Comparison of ENCODE assay signal across 1 mouse cellular context in the genomic region with DNA sequence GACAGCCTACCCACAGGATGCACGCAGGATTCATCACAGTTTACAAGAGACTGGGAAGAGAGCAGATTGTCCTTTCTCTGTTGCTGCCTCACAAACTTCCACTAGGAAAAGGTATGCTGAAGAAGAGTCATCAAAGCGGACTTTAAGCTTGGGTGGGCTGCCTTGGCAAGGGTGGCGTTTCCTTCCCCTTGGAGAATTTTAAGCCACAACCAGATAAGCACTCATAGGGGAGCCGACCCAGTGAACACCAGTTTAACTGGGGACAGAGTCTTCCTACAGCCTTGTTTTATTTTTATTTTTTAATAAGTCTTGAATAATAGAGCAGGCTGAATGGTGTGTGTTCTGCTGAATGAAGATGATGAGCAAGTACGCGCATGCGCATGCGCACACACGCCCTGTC.
TF ChIP-seq lines count a peak whose summit lies in the region.

No protein-coding gene starts in this region.

TF ChIP-seq in MEL, 35 proteins besides CTCF, POLR2A, EP300 and RAD21 (continued from another document):
- TF ChIP-seq MAZ (IDR thresholded peaks at IDR 0.05; ENCODE audit: low read depth, low read length) (no peak), ELF1 (IDR thresholded peaks at IDR 0.05; ENCODE audit: low read depth, low read length) (no peak), SMC3 (IDR thresholded peaks at IDR 0.05; ENCODE audit: low read depth, low read length) (no peak), MXI1 (IDR thresholded peaks at IDR 0.05; ENCODE audit: low read depth, low read length) (no peak), TAL1 (IDR thresholded peaks at IDR 0.05; ENCODE audit: low read length) (no peak), ZMIZ1 (IDR thresholded peaks at IDR 0.05; ENCODE audit: low read depth, low read length) (no peak), MAFK (IDR thresholded peaks at IDR 0.05; ENCODE audit: borderline replicate concordance, low read depth, low read length) (no peak), HCFC1 (IDR thresholded peaks at IDR 0.05; ENCODE audit: low read depth, low read length) (peak; percentile 37; the same call in 1 of the 2 replicates), GABPA (IDR thresholded peaks at IDR 0.05; ENCODE audit: low read depth, low read length) (no peak), MAX (IDR thresholded peaks at IDR 0.05; ENCODE audit: low read length) (no peak), NRF1 (IDR thresholded peaks at IDR 0.05; ENCODE audit: insufficient read depth, low read depth, low read length, poor library complexity, severe bottlenecking) (no peak), CHD1 (IDR thresholded peaks at IDR 0.05; ENCODE audit: low read depth, low read length) (peak; percentile 50; the same call in 1 of the 2 replicates), MEF2A (IDR thresholded peaks at IDR 0.05; ENCODE audit: extremely low read depth, insufficient replicate concordance, low read depth, low read length, poor library complexity, severe bottlenecking) (no peak), MYB (IDR thresholded peaks at IDR 0.05; ENCODE audit: low read depth, low read length) (no peak), GATA1 (IDR thresholded peaks at IDR 0.05; ENCODE audit: low read depth, low read length) (peak; percentile 59; the same call in 1 of the 2 replicates), TBP (IDR thresholded peaks at IDR 0.05; ENCODE audit: low read depth, low read length) (no peak), E2F4 (IDR thresholded peaks at IDR 0.05; ENCODE audit: borderline replicate concordance, low read depth, low read length) (no peak), RCOR1 (IDR thresholded peaks at IDR 0.05; ENCODE audit: low read depth, low read length) (peak; percentile 38; the same call in 1 of the 2 replicates), KAT2A (conservative IDR thresholded peaks at IDR 0.05; ENCODE audit: low read depth, low read length) (no peak), ZNF384 (IDR thresholded peaks at IDR 0.05; ENCODE audit: low read depth, low read length) (no peak), SIN3A (IDR thresholded peaks at IDR 0.05; ENCODE audit: low read length) (no peak)
